Mouse (Mus musculus): ENCODE measurements around the gene Capn11.

GRCm38 (mm10) chr17:45667481-45667880, 8.4 kb upstream of the Capn11 start:
- no peak for TF ChIP-seq CTCF (IDR thresholded peaks at IDR 0.05; ENCODE audit: insufficient read depth, low read depth, low read length)
- TF ChIP-seq POLR2A (IDR thresholded peaks at IDR 0.05; ENCODE audit: insufficient read depth, low read depth, low read length) = no peak

Data from olfactory bulb, adult 2 months (tissue).